Mouse (Mus musculus): ENCODE data around the gene Gbgt1.
"Not testable (repeated sequence)": the region's sequence is repeated elsewhere in the genome, so short reads cannot be mapped to it uniquely, and the experiment has no call there.

The Gbgt1 gene

DNA sequence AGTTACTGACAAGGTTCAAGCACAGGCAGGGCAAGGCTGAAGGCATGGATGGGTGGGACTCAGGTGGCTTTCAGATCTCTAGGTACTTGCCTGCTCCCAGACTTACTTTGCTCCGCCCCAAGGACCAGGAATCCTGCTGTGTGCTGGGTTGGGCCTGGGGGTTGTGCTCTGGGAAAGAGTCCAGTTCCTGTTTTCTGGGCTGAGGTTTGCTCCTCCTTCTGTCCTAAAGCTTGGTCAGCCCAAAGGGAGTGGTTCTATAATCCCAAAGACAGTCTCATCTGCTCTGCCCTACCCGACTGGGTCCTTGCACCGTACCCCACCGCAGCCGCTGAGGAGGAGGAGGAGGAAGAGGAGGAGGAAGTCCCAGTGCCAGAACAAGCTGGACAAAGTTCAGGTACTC is at the start of gene Gbgt1:
Gbgt1 (plus strand) TSS at position 221 of the 400 bp plus-strand sequence.
- DNase-seq, result no peak

DNA sequence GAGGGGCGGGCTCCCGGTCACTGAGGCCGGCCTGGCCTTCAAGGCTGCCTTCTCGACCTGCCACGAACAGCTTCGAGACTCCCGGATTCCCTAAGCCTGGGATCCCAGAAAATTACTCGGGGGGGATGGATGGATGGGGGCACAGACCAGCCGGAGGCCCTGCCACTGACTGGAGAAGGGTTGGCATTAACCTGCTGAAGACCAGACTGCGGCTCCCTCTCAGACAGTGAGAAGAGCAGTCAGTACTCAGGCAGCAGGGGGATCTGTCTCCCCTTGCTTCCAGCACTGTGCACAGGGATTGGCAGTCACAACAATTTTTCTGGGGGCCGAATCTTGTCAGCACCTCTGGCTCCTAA is 49.4 kb upstream of the Gbgt1 start:
- DNase-seq, result no peak

DNA sequence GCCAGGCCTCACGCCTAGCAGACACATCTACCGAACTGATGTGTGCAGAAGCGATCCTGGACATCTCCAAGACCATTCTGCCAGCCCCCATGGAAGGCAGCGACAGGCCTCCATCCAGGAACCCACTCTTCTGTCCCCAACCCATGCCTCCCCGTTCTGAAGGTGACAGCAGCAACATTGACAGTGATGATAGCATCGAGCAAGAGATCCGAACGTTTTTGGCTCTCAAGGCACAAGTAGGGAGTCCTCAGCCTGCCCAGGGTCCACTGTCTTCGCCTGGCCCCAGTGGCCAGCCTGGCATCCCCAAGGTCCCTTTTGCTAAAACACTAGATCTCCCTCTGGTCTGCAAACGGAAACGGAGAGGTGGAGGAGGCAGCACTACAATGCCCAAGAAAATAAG is 45.0 kb upstream of the Gbgt1 start:
- no peak for DNase-seq

DNA sequence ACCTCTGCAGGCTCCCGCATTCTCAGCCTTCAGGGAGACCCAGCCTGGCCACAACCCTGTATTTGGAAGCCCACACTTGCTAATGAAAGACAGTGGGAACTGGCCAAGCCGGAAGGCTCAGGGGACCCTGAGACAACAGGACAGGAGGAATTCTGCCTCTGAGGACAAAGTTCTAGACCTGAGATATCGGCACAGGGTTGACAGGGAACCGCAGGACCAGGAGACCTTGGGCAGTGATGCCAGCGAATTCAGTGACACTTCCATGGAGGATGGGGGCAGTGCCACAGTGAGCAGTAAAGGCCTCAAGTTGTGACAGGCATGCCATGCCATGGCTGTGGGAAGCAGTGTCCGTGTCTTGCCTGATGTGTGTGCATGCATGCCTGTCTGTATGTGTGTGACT is 43.2 kb upstream of the Gbgt1 start:
- no peak for DNase-seq

DNA sequence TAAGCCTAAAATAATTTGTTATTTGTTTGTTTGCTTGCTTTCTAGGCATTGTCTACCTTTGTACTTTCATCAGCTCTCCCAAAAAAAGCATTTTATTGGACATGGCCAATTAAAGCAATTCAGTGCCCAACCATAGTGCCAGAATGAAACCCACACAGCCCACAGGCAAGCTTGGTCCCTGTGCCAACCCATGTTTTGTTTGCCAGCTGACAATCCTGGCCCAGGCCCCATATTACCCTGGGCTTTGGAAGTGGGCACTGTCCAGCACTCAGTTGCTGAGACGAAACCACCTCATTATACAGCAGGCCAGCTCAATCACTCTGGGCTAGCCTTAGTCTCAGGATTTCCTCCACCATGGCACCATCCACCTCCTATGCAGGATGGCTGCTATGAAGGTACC is 40.1 kb upstream of the Gbgt1 start:
- DNase-seq, result no peak

DNA sequence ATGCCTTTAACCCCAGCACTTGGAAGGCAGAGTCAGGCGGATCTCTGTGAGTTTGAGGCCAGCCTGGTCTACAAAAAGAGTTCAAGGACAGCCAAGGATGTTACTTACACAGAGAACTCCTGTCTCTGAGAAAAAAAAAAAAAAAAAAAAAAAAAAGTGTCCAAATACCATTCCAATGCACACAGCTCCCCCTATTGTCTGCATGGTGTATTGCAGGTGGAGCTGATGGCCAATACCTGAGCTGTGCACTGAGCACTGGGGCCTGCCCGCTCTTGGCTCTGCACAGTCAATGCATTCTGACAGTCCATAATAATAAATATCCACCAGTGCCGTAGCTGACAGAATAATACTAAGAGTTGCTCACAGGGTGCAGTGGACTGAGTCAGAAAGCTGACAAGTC is 32.8 kb upstream of the Gbgt1 start:
- DNase-seq, result peak; percentile 72

DNA sequence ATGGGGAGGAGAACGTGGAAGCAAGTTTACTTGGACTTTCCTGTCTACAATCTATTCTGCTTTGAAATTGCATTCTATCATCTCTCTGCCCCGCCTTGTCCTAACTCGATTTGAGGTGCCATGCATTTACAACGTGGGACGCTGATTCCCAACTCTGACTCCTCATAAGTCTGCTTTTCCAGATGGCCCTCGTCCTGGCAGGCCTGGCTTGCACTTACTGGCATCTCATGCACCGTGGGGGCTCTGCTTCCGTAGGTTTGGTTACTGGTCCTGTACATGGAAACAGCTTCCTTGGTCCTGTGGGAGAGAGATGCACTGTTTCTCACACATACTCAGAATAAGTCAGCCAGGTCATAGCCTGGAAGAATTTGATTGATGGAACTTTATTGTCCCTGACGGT is 31.8 kb upstream of the Gbgt1 start:
- no peak for DNase-seq

DNA sequence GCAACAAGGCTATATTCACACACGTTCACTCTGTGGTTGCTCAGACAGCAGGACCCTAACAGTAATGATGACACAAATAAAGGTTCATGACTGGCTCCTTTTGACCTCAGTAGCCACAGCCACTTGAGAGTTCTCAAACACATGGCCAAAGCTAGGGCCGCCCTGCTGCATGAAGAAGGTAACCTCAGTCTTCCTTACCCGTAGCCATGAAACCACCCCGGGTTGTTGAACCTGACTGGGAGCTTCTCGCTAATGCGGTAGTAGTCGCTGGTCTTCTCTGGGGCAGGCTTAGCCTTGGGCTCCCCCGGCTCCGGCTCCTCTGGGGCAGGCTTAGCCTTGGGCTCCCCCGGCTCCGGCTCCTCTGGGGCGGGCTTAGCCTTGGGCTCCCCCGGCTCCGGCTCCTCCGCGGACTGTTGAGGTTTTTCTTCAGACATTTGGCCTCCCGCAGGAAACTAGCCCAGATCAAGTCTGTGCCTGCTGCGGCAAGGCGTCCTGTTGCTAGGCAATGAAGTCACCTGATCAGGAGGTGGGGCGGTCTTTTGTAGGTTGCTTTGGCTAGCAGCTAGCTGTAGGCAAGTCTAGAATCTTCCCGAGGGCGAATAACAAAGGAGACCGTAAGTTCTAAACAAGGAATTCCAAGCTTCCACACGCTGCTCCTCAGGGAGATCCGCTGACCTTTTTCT is 30.7 kb upstream of the Gbgt1 start, which contains the start of gene 1700007K13Rik:
1700007K13Rik (minus strand) TSS at position 497 of the 683 bp plus-strand sequence.
- peak; percentile 76 for DNase-seq

DNA sequence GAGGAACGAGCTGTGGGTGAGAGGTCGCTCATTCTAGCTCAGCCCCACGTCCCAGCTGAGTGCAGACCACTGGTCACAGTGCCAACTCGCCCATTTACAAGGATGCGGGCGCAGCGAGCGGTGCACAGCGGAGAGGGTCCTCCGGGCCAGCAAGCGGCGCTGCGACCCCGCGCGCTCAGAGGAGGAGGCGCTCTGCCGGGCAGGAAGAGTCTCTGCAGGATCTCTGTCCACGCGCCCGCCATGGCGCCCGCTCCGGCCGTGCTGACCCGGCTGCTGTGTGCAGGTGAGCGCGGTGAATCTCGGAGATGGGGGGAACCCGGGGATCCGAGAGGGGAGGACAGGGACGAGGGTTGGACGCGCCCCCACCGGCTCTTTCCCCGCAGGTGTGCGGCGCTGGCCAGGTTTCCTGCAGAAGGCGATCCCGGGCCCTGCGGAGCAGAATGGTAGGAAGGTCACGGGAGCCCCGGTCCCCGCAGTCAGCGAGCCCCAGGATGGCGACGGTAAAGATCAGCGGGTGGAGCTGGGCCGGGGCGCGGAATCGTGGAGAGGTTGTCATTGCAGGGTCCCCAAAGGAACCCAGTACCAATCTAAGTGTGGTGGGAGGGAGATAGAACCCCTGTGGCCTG is 28.7 kb upstream of the Gbgt1 start, which contains the start of gene Mrps2:
Mrps2 (plus strand) TSS at position 207 of the 626 bp plus-strand sequence.
- peak; percentile 87 for DNase-seq

DNA sequence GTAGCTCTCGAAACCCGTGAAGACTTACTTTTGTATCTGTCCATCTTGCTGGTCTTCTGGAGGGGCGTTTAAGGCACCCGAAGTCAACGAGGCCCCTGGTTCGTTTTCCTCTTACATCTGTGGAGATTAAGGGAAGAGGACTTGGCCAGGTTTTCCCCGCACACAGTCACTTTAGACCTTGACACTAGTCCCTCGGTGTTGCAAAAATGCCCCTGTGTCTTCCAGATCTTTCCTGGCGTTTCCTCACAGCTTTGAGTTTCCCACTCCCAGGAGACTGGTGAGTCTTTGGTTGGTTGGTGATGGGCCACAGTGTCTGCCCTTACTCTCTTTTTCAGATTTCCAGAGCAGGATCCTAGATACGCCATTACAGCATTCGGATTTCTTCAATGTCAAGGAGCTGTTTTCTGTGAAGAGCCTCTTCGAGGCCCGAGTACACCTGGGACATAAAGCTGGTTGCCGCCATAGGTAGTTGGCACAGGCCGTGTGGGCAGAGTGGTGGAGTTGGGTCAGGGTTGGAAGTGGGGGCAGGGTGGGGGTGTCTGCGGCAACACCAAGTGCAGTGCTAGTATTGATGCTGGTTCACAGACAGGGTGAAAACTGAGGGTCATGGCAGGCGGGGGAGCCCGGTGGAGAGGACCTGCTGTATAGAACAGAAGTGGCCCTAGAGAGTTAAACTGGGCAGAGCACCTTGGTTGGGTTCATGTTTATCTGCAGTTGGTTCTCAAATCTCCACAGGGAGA is 28.0 kb upstream of the Gbgt1 start:
- DNase-seq, result no peak

DNA sequence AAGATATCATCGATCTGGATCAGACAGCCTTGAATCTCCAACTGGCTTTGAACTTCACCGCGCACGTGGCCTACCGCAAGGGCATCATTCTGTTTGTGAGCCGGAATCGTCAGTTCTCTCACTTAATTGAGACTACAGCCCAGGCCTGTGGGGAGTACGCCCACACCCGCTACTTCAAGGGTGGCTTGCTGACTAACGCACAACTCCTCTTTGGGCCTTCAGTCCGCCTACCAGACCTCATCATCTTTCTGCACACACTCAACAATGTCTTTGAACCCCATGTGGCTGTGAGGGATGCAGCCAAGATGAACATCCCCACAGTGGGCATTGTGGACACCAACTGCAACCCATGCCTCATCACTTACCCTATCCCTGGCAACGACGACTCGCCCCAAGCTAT is 27.2 kb upstream of the Gbgt1 start:
- no peak for DNase-seq

DNA sequence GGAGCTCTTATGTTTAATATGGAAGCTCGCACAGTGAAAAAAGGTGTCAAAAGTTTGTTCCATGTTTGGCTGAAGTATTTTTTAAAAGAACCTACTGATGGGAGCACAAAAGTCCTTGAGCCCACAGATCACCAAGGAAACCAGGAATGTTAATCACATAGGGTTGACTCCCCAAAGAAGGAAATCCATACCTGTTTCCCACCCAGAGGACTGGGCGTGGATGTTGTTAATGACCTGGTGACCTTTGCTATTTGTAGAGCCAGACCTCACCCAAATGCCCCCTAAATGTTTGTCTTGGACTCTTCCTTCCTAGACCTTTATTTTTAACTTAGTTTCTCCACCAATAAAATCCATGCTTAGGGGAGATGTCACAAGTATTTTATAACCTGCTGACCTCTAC is 26.1 kb upstream of the Gbgt1 start:
- no peak for DNase-seq

DNA sequence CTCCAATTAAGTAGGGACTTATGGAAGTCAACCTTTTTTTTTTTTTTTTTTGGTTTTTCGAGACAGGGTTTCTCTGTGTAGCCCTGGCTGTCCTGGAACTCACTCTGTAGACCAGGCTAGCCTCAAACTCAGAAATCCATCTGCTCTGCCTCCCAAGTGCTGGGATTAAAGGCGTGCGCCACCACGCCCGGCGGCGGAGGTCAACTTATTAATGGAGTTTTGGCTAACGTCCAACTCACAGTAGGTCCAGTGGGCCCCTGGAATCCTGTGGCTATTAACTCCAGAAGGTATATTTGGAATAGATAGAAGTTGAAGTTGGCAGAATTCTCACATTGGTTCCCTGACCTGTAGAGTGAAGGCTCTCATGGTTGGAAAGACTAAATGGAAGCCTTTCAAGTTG is 24.7 kb upstream of the Gbgt1 start:
- not testable (repeated sequence) for DNase-seq

DNA sequence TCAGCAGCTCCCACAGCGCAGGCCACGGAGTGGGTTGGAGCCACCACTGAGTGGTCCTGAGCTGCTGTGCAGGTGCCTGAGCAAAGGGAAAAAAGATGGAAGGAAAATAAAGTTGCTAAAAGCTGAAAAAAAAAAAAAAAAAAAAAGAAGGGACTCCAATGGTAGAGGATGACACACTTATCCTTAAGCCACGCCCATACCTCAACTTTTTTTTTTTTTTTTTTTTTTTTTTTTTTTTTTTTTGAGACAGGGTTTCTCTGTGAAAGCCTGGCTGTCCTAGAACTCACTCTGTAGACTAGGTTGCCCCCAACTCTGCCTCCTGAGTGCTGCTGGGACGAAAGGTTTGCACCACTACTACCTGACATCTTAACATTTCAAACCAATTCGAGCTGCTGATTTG is 18.7 kb upstream of the Gbgt1 start:
- not testable (repeated sequence) for DNase-seq

DNA sequence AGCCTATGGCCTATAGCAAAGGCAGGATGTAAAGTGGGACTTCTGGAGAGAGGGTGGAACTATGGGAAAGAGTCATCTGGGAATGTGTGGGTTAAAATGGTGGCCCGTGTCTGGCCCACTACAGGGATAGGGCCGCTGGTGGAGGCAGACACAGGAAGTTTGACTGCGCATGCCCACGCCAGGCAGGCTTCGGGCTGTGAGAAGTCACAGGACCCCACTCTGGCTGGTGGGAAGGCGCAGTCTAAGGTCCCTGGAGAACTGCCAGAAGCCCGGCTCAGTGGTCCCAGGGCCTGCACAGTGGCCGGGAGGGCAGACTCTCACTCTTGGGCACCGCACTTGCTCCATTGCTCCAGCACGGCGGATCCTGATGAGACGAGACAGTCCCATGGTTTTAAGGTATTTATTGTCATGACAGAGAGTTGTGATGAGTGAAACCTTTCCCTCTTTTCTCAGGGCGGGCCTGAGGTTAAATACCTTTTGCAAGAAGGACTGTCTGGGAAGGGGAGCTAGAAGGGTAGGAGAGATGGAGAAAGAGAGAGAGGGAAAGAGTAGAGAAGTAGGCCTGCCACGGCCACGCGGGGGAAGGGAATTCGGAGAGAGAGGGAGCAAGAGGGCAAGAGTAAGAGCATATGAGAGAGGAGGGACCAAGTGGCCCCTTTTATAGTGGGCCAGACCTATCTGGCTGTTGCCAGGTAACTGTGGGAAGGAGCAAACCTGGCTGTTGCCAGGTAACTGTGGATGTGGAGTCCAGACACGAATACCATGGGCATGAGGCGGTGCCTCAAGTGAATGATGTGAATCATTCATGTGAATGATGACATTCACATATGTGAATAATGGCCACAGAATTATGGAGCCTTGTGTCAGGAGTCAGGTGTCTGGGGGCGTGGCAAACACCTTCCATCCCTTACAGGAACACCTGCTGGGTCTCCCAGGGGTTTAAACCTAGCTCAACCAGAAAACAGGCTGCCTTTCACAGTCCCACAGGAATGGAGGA is 17.2 kb upstream of the Gbgt1 start:
- no peak for DNase-seq

DNA sequence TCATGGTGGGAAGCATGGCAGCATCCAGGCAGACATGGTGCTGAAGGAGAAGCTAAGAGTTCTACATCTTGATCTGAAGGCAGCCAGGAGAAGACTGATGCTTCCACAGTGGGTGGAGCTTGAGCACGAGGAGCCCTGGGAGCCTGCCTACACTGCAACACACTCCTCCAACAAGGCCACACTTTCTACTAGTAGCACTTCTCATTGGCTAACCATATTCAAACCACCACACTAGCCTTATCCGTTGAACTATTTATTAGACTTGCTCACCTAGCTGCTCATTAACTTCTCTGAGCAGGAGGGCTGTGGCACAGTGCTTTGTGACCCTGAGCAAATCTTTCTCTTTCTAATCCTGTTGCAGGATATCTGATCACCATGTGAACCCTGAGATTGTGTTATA is 12.8 kb upstream of the Gbgt1 start:
- no peak for DNase-seq

DNA sequence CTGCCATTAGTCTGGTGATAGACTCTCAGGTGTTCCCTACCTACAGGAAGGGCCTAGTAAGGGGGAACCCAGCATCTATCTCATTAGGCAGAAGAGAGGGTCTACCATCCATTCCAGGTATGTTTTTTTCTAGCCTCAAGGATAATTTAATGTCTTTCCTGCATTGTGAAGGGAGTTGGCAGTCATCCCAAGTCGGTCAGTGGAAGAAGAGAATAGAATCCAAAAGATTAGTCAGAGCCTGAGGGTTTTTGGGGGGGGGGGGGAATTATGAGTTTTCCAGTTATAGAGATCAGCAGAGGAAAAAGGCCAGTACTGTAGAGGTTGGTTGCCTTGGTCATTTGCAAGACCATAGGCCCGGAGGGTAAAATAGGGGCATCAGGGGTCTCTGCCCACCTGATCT is 2.2 kb upstream of the Gbgt1 start:
- DNase-seq, result no peak

DNA sequence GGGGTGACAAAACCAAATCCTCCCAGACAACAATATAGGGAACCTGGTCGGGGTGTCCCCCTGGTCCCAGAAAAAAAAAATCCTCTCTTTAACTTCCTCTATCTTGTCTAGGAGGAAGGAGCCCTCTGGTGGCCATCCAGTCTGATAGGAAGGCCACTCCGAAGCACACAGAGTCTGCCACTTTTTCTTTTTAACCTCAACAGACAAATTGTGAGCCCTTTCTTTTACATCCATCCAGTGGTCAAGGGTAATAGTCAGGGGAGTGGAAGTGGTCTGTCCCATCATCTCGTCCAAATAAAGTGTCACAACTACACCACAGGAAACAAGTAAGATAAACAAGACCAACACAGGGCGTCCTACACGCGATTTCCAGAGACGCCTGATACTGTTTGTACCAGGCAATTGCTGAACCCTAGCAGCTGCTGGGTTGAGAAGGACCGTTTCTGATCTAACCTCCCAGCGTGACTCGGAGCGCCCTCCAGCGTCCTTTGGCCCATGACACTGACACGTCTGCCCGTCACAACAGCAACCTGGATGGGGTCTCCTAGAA is 1.4 kb upstream of the Gbgt1 start:
- no peak for DNase-seq

DNA sequence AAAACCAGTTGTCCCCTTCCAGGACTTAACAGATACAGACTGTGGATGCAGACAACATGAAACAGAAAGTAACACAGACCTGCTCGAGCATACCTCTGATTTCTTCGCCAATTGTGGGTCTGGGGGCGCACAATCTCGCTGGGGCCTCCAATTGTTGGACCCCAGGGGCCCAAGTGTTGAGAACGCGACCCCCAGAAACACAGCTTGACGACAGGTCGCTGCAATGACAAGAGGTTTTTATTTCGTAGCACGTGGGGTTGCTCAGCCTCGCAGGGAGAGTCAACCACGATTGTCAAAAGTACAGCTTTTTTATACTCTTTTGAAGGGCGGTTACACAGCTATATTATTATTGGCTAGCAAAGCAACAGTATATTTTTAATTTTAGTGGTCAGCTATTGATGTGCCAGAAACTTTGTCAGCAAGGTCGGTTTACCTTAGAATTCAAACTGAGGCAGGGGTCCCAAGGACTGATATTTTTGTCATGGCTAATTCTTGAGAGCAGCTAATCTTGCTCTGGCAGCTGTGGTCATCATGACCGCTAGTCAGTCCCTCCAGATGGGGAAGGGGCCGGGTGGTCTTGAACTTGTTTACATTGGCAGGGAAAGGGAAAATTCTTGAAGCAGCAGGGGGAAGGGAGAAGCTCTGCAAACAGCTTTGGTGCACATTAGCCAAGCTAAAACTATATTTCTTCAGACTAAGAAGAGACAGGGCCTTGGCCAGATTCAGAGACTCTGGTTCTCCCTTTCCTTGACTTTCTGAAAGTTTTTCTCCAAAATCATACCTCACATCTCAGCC is 693 bp upstream of the Gbgt1 start:
- no peak for DNase-seq

DNA sequence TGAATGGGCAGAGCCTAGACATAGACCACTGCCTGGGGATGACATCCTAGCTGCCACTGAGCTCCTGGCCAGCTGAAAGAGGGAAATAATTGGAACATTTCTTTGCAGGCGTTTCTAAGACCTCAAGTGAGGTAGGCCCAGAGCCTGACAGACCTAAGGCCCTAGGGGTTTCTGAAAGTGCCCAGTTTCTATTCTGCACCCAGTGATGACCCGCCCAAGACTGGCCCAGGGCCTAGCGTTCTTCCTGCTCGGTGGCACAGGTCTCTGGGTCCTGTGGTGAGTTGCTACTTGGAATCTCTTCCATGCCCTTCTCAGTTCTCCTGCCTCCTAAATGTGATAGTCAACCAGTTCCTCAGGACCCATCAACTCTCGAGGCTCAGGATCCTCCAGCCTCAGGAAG is 870 bp downstream of the Gbgt1 start:
- no peak for DNase-seq

DNA sequence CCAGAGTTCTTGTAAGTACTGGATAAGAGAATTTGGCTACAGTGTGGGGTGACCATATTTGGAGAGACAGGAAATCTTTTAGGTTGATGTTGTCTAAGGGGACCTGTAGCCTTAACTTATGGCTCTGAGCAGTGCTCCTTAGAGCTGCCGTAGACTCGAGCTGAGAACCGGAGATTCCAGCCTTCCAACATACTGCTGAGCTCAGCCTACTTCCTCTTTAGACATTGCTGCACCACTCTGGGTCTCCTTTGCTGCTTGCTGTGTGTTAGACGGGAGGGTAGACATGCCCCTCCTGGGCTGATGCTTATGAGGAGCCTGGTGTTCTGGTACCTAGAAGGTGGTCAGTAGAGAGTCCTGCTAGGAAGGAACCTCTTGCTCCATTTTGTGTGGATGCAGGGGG is 1.7 kb downstream of the Gbgt1 start:
- no peak for DNase-seq

DNA sequence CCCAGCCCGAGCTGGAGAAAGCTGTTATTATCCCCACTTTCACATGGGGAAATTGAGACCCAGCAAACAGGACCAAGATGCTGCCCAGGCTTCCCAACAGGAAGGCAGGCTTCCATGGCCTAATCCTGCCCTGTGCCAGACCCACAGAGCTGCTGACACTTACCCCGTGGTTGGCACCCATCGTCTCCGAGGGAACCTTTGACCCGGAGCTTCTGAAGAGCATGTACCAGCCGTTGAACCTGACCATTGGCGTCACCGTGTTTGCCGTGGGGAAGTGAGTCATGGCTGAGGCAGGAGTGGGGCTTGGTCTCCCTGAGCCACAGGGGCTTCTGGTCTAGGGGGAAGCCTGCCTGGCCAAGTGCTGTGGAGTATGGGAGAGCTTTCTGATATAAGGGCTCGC is 6.3 kb downstream of the Gbgt1 start:
- DNase-seq, result no peak
